Mouse (Mus musculus): ENCODE measurements at regions not wholly inside any gene's neighbourhood (a gene's known extent, or its start where the extent isn't known, plus 50 kb on each side); places are given as distances from the start of the nearest gene placed in this dataset.
A peak's percentile ranks its signal among the peaks of the same experiment; 100 is the strongest.

GRCm38 (mm10) chr10:44730721-44731120 lies 202.4 kb upstream of the Prdm1 start:
- no peak for DNase-seq (ENCODE audit: extremely low spot score)

DNA sequence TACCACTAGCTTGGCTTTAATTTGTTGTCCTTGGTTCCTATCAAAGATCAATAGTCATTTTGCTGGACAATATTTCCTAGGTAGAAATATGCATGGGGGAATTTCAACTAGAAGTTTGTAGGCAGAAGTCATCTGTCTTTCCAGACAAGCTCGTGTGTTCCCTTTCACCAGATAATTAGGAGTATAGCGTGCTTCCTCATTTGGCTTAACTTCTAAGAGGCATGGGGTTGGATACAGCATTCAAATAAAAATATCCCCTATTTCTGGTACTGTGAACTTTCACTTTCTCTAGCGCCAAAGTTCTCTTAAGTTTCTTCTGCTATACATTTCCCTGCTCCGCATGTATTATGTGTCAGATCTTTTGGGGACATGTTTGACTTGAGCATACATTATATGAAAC lies 200.7 kb upstream of the Prdm1 start:
- DNase-seq (ENCODE audit: extremely low spot score) = no peak

DNA sequence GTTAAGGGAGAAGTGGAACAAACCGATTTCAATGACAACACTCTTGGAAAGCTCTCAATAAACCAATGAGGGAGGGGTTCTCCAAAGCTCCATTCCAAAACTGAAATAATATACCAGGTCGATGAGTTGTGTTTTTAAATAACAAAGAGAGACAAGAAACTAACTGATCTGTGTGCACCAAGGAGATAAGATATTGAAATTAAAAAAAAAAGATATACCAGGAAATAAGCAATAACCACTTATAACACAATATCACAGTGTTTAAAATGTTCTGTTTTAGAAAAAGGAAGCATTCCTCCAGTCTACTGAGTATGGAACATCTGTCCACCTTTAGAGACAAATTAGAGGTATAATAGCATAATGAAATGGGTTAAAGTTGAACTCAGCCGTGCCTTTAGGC lies 196.3 kb upstream of the Prdm1 start:
- no peak for DNase-seq (ENCODE audit: extremely low spot score)

DNA sequence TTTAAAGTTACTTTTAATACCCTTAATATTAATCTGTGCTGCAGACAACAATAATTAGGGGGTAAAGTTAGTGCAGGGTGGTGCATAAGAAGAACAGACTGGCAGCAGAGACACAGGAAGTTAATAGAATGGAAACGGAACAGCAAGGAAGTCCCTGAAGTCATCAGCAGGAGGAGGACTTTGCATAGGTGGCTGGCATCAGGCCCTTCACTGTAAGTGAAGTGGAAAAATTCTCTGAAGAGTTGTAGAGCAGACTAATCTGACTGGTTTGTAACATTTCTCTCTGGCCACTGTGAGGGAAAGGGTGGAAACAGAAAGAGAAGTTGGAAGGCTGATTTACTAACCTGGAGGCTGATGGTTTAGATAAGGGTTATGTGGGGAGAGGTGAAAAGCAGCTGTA lies 195.5 kb upstream of the Prdm1 start:
- no peak for DNase-seq (ENCODE audit: extremely low spot score)

- DNase-seq (ENCODE audit: extremely low spot score) = no peak
Observed at GRCm38 (mm10) chr10:44723321-44723720, 195.0 kb upstream of the Prdm1 start.

GRCm38 (mm10) chr10:44721670-44722069 lies 193.4 kb upstream of the Prdm1 start:
- DNase-seq (ENCODE audit: extremely low spot score) = no peak

GRCm38 (mm10) chr10:44716612-44717011 lies 188.3 kb upstream of the Prdm1 start:
- no peak for DNase-seq (ENCODE audit: extremely low spot score)

- no peak for DNase-seq (ENCODE audit: extremely low spot score)
Observed at GRCm38 (mm10) chr10:44715902-44716301, 187.6 kb upstream of the Prdm1 start.

GRCm38 (mm10) chr10:44708830-44709229 lies 180.5 kb upstream of the Prdm1 start:
- no peak for DNase-seq (ENCODE audit: extremely low spot score)

DNA sequence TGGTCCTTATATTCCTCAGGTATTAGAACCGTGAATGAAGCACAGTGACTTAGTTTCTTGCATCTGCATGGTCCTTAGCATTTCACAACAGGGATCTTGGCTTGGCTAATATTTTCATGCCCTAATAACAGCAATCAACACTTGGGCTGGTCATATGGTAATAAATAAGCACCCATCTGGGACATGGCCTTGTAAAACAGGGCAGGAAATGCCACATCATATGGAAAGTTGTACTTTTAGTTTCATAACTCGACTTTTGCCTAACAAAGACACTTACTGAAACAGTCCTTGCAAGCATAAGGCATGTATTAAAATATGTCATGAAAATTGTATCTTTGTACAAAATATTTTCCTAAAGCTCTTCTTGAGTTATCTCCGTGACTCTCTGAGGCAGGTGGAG lies 175.8 kb upstream of the Prdm1 start:
- DNase-seq (ENCODE audit: extremely low spot score) = no peak

DNA sequence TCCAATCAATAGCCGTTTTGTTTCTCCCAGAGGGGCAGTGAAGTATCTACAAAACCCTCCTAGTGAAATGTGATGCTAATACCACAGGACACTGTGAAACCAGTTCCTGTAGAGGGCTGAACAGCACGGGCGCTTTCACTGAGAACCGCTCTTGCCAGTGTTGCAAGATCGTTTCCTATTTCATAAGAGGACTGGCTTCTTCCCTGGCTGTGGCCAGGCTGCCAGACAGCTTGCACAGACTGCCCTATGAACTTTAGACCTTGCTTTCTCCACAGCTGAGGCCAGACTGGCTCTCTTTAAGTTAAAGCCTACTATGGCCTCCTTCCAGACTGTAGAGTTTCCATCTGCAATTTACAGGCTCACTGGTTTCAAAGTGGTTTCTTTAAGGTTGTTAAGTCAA lies 173.8 kb upstream of the Prdm1 start:
- no peak for DNase-seq (ENCODE audit: extremely low spot score)

GRCm38 (mm10) chr10:44699988-44700537 lies 171.8 kb upstream of the Prdm1 start:
- DNase-seq (ENCODE audit: extremely low spot score) = no peak

GRCm38 (mm10) chr10:44697966-44698365 lies 169.7 kb upstream of the Prdm1 start:
- DNase-seq (ENCODE audit: extremely low spot score) = no peak

DNA sequence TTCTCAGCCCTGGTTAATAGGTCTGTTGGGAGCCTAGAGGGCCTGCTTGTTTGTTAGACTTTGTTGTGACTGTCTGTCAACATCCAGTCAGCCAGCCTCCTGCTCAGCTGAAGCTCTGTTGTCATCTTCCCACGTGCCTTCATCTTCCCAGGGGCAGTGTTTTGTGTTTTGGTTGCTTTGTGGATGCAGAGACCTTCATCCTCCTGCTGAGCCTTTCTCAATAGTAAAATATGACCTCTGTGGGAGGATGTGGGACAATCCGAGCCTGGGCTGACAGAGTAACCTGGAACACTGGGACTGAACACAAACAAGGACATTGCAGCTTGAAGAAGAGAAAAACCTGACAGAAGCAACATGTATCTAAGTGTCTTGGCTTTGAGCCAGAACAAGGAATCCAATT lies 168.7 kb upstream of the Prdm1 start:
- no peak for DNase-seq (ENCODE audit: extremely low spot score)

DNA sequence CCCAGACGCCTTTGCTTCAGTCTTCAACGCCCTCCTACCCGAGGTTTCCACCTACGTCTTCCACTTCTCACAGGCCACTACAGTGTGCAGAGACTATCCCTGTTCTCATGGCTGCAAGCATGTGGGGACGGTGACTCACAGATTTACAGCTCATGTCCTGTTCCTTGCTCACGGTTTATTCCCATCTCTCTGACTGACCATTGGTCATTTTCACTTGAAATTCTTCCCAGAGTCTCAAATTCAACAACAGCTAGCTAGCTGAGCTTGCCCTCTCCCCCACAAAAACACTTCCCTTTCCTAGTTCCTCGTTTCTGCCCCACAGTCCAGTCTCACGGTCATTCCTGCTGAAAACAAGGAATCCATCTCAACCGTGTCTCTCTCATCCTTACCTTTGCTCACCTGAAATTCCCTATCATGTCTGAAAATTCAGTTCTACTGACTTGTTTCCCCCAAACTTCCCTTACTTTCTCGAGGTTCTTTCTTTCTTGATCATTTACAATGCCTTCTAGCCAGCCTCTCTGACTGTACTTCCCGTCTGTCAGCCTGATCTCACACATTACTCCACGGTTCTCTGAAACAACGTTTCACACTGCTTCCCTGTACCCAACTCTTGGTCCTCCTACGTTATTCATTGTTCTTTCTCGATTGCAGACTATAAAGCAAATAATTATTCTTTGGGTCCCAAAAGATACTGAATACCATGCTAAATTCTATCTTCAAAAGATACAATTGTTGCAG lies 163.5 kb upstream of the Prdm1 start:
- DNase-seq (ENCODE audit: extremely low spot score) = no peak

DNA sequence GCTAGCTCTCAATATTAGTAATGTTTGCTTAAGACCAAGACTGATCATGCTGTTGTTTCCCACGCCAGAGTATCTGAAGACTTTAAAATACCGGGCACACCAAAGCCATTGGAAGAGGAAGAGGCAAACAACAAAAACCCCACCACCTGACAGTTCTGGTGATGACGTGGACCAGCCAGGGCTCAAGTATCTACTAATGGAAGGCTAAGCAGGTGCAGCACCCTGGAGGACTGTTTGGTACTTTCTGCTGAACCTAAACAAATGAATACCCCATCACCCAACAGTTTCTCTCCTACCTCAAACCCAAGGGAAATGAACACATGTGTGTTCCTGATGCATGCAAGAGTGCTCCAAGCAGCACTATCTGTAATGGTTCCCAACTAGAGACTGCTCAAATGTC lies 160.3 kb upstream of the Prdm1 start:
- no peak for DNase-seq (ENCODE audit: extremely low spot score)

GRCm38 (mm10) chr10:44686055-44686454 lies 157.8 kb upstream of the Prdm1 start:
- no peak for DNase-seq (ENCODE audit: extremely low spot score)

- no peak for DNase-seq (ENCODE audit: extremely low spot score)
Observed at GRCm38 (mm10) chr10:44685215-44685614, 156.9 kb upstream of the Prdm1 start.

- DNase-seq (ENCODE audit: extremely low spot score) = no peak
Observed at GRCm38 (mm10) chr10:44676506-44676905, 148.2 kb upstream of the Prdm1 start.

- no peak for DNase-seq (ENCODE audit: extremely low spot score)
Observed at GRCm38 (mm10) chr10:44665509-44666144, 137.3 kb upstream of the Prdm1 start.

DNA sequence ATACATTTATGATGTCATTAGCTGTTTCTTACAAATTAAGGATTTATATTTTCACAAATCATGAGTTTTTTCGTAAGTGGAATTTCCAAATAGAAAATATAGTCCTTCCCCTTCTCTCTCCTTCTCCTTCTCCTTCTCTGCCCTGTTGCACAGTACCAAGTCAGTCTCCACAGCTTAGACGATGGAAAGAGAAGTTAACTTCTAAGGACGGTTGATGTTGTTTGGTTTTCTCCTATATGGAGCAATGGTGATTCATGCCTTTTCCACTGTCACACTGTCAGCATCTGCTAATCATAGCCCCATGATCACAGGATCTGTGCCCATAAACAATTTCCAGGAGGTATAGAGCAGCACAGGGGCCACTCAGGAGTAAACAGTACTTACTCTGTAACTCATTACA lies 131.2 kb upstream of the Prdm1 start:
- DNase-seq (ENCODE audit: extremely low spot score) = no peak

DNA sequence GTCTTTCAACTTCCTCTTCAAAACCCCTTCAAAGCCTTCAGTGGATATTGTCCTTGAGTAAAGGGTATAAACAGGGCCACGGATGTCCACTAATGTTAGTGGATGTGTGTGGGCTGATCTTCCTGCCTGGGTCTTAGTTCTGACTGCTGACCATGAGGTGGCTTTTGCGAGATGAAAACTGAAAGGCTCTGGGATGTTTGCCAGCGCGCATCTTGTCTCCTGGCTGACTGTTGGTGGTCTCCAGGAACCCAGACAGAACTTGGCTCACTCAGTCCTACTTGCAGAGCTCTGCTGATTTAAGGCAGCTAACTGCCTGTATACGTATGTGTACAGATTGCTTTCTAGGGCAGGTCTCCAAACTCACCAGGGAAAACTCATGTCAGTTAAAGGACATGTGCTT lies 125.5 kb upstream of the Prdm1 start:
- no peak for DNase-seq (ENCODE audit: extremely low spot score)

- peak; percentile 10 for DNase-seq (ENCODE audit: extremely low spot score)
Observed at GRCm38 (mm10) chr10:44647021-44647420, 118.7 kb upstream of the Prdm1 start.

Data from embryo, embryonic 9.5 days (tissue).